Comparison of ENCODE assay signal across 28 mouse cellular contexts in the genomic region with DNA sequence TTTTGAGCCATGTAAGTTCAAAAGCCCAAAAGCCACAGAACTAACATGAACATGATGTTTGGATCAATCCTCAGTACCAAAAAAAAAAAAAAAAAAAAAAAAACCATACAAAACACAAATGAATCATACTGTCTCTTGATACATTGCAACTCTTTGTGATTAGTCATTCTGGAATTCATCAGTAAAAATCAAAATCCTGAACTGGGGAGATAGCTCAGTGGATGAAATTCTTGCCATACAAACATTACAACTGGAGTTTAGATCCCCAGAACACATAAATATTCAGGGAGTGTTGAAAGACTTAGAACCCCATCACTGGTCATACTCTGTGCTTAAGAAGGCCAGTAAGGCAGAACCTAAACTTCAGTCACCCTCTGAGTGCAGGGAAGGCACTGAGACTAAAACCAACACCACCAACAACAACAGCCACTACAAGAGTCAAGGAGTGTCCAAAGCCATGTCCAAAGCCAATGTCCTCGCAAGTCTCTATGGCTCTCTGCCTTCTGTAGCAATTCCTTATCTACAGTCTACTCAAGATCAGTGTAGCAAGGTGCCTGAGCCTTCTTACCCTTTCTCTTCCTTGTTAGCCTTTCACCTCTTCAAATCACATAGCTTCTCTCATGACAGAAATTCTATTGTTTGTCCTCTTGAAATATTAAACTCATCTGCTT.
DNase-seq lines count a peak whose midpoint lies in the region; ATAC-seq and TF ChIP-seq lines count a peak whose summit lies in the region.
"Had no signal": no experiment of that assay in that cellular context is flagged by ENCODE, and none has a peak within 500 bp of the region (broad histone marks: within the 10 kb centered on the region; RNA-seq: fewer than 3 reads in every experiment).

No protein-coding gene starts in this region.

- peaks cover 9% of the 10 kb centered on the region for H3K36me3 ChIP-seq in lung, embryonic 14.5 days (ENCODE audit: insufficient read depth)
- H3K36me3 ChIP-seq in lung, postnatal 0 days (ENCODE audit: insufficient read depth, low read length) = peaks cover 4% of the 10 kb centered on the region; the same call in 1 of the 2 replicates
- H3K36me3 ChIP-seq: midbrain, embryonic 12.5 days had no signal

- no peaks in the 10 kb centered on the region for H3K9me3 ChIP-seq in lung, embryonic 14.5 days (ENCODE audit: low read depth, low read length)
- no peaks in the 10 kb centered on the region for H3K9me3 ChIP-seq in lung, postnatal 0 days (ENCODE audit: low read length)
- H3K9me3 ChIP-seq: forebrain, embryonic 13.5 days; heart, embryonic 13.5 days; kidney, embryonic 15.5 days; limb, embryonic 12.5 days; liver, embryonic 12.5 days; midbrain, embryonic 12.5 days had no signal

- no peak for DNase-seq in lung, embryonic 14.5 days
- DNase-seq in lung, postnatal 0 days (ENCODE audit: low spot score) = no peak
- DNase-seq in embryo, embryonic 11 days = no peak
- DNase-seq in adrenal gland, adult 18-20 months (ENCODE audit: low spot score in 2 of 2) = no peak
- no peak for DNase-seq in lung, postnatal 25 days (ENCODE audit: low spot score)
- DNase-seq: adrenal gland, postnatal 25 days; cerebellum, adult 11-12 months; cerebellum, adult 9-11 months; gastrocnemius, postnatal 25 days; heart, postnatal 10 days; kidney, adult 18-20 months; kidney, postnatal 25 days; liver, postnatal 0 days; lung, postnatal 10 days; right cerebral cortex, adult 18-20 months; thymus, adult 2 months; thymus, postnatal 4 days had no signal

- no peak overlapping the region for H3K27ac ChIP-seq in lung, embryonic 14.5 days (ENCODE audit: low read depth)
- no peak overlapping the region for H3K27ac ChIP-seq in lung, postnatal 0 days (ENCODE audit: low read length)
- 0 out of 2 replicates have a peak overlapping the region, but pooled peaks have one; percentile 24 for H3K27ac ChIP-seq in embryonic fibroblast, embryonic 13.5 days (ENCODE audit: insufficient read depth, low read length)
- H3K27ac ChIP-seq: forebrain, embryonic 13.5 days; heart, embryonic 13.5 days; hindbrain, embryonic 14.5 days; kidney, embryonic 15.5 days; left cerebral cortex, adult 2 months; limb, embryonic 12.5 days; liver, embryonic 12.5 days; midbrain, embryonic 12.5 days; stomach, postnatal 0 days had no signal

- no peaks in the 10 kb centered on the region for H3K27me3 ChIP-seq in lung, embryonic 14.5 days (ENCODE audit: insufficient read depth, low read length)
- H3K27me3 ChIP-seq in lung, postnatal 0 days (replicated peaks; ENCODE audit: insufficient read depth, low read length) = no peaks in the 10 kb centered on the region
- H3K27me3 ChIP-seq: forebrain, embryonic 13.5 days; heart, embryonic 13.5 days; kidney, embryonic 15.5 days; limb, embryonic 12.5 days; liver, embryonic 12.5 days; midbrain, embryonic 12.5 days had no signal

- no peaks in the 10 kb centered on the region for H3K4me1 ChIP-seq in lung, embryonic 14.5 days (ENCODE audit: insufficient read depth)
- no peaks in the 10 kb centered on the region for H3K4me1 ChIP-seq in lung, postnatal 0 days (ENCODE audit: insufficient read depth, low read depth, low read length)
- peaks cover 5% of the 10 kb centered on the region; the same call in 1 of the 2 replicates for H3K4me1 ChIP-seq in embryonic fibroblast, embryonic 13.5 days (ENCODE audit: control insufficient read depth, insufficient read depth, low read length)
- H3K4me1 ChIP-seq: forebrain, embryonic 13.5 days; heart, embryonic 13.5 days; kidney, embryonic 15.5 days; limb, embryonic 12.5 days; liver, embryonic 12.5 days; midbrain, embryonic 12.5 days had no signal

- no peak for TF ChIP-seq POLR2A in embryonic fibroblast, embryonic 13.5 days (IDR thresholded peaks at IDR 0.05; ENCODE audit: low read depth, low read length)

- no peak for TF ChIP-seq CTCF in lung, embryonic 14.5 days (IDR thresholded peaks at IDR 0.05; ENCODE audit: low read depth)
- TF ChIP-seq CTCF in lung, postnatal 0 days (IDR thresholded peaks at IDR 0.05) = no peak
- TF ChIP-seq CTCF in embryonic fibroblast, embryonic 13.5 days (IDR thresholded peaks at IDR 0.05; ENCODE audit: borderline replicate concordance, insufficient read depth, low read length) = no peak

- no peak overlapping the region for H3K9ac ChIP-seq in lung, embryonic 14.5 days
- no peak overlapping the region for H3K9ac ChIP-seq in lung, postnatal 0 days (replicated peaks; ENCODE audit: low read depth)
- H3K9ac ChIP-seq: forebrain, embryonic 13.5 days; heart, embryonic 13.5 days; hindbrain, embryonic 14.5 days; kidney, embryonic 15.5 days; limb, embryonic 12.5 days; liver, embryonic 12.5 days; liver, postnatal 0 days; midbrain, embryonic 12.5 days had no signal

- ATAC-seq in lung, embryonic 14.5 days (ENCODE audit: insufficient read depth) = 0 out of 2 replicates have a peak, but pooled peaks have one; percentile 31
- no peak for ATAC-seq in lung, postnatal 0 days
- ATAC-seq in megakaryocyte progenitor cell, adult 5-6 weeks (replicated peaks; ENCODE audit: poor library complexity) = peak; percentile 48
- ATAC-seq: forebrain, embryonic 13.5 days; liver, embryonic 12.5 days had no signal

- 88% methylated on average over 1 of the region's 1 CpGs for WGBS in lung, embryonic 14.5 days
- WGBS in lung, postnatal 0 days = 68% methylated on average over 1 of the region's 1 CpGs

- TF ChIP-seq EP300 in lung, postnatal 0 days (IDR thresholded peaks at IDR 0.05) = no peak

- H3K4me3 ChIP-seq in lung, embryonic 14.5 days (ENCODE audit: low read depth, low read length) = no peak overlapping the region
- no peak overlapping the region for H3K4me3 ChIP-seq in lung, postnatal 0 days (ENCODE audit: low read depth, low read length)
- no peak overlapping the region for H3K4me3 ChIP-seq in embryonic fibroblast, embryonic 13.5 days (ENCODE audit: insufficient read depth, low read length)
- H3K4me3 ChIP-seq: forebrain, embryonic 13.5 days; heart, embryonic 13.5 days; kidney, embryonic 15.5 days; left cerebral cortex, adult 2 months; limb, embryonic 12.5 days; liver, embryonic 12.5 days; midbrain, embryonic 12.5 days had no signal

- no peak overlapping the region for H3K4me2 ChIP-seq in lung, embryonic 14.5 days
- no peak overlapping the region for H3K4me2 ChIP-seq in lung, postnatal 0 days (replicated peaks; ENCODE audit: low read depth, low read length)
- H3K4me2 ChIP-seq: forebrain, embryonic 13.5 days; heart, embryonic 13.5 days; hindbrain, embryonic 14.5 days; kidney, embryonic 15.5 days; limb, embryonic 12.5 days; liver, embryonic 12.5 days; midbrain, embryonic 12.5 days had no signal
